Mouse (Mus musculus): ENCODE data around the gene Ttll7.

Gene Ttll7

DNA sequence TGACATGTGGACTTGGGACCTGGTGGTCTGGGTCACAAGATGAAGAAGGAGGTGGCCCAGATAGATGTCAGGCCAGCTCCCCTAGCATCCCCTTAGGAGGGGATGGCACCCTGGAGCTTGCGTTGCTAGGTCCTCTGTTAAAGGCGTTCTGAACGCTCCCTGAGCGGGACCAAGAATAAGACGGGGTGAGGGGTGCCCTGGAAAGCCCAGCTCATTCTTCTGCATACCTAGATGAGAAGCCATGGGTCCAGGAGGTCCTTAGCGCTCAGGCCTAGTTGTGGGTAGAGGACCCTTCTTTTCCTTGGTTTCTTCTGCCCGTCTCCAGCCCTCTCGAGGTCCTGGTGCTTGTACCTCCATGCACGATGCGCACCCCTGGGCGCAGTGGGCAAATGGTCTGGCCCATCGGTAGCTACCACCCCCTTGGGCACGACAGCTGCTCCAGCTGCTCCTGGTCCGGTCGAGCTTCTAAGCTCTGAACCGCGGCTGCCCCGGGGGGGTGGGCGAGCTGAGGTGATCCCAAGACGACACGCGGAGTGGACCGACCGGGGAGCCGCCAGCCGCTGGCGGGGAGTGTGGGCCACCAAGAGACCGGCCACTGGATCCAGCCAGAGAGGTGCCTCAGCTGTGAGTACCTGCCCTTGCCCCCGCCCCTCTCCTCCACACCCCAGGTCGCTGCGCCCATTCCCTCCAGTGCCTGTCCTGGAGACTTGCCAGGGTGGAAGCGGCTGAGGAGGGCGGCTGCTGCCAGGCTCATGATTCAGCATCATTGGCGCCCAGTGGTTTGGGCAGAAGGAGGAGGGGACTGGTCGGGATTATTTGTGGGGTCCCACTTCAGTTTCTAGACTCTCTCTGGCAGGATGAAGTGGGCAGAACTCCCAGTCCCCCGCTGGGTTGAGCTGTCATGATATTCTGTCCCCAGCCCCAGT is at the start of gene Ttll7:
Gene Ttll7 (plus strand): TSS at position 402 of the 926 bp plus-strand sequence.
- DNase-seq, result peak; percentile 36

DNA sequence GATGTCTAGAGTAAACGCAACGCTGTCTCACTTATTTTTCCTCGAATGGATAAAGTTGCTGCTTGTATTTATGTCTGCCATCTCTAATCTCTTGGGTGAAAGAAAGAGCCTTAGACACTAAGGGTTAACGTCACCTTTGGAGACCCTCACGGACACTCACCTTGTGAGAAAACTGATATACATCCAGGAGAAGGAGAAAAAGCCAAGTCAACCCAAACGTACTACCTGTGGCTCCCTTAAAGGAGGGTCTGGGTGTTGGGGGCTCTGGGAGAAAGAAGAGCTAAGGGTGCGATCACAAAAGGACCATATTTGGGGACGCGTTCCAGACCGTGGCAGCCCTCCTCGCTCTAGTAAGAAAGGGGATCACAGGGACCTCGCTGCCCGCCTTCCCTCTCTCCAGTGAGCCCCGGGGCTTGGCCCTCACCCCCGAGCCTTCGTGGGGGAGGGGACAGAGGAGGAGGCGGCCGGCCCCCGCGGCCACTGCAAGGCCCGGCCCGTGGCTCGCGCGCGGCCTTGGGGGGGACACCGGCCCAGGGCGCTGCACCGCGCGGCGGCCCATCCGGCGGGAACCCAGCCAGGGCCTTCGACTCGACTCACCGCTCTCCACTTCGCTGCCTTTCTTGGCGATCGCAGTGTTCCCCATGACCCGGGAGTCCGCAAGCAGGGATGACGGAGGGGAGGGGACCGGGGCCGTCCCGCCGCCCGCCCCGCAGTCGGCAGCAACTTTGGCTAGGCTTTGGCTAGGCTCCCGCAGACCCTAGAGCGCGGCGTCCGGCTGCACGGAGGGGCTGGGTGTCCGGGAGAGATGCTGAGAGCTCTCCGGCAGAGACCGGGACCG is 39.9 kb upstream of the Ttll7 start:
- DNase-seq, result no peak

GRCm38 (mm10) chr3:146812901-146813393 is 39.2 kb upstream of the Ttll7 start, which contains the start of gene Prkacb:
Gene Prkacb (minus strand): TSS chr3:146812990.
- peak; percentile 95 for DNase-seq

- DNase-seq, result no peak
Measured at GRCm38 (mm10) chr3:146813624-146814023, 38.5 kb upstream of the Ttll7 start.

DNA sequence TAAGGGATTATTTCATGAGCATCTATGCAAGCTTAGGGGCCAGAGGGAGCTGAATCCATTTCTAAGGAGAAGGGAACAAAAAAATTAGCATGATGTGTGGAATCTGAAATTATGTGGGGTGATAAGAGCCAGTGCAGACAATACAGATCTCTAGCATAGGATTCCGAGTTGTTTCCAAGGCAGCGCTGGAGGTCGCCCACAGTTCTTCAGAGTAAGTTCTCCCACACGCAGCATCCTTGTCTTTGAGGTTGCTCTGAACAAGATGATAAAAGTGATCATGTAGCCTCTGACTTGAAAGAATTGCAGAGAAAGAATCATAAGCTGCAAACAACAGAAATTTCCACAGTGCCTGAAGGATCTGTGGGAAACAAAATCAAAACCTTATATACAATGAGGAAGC is 31.4 kb upstream of the Ttll7 start:
- no peak for DNase-seq

- DNase-seq, result no peak
Measured at GRCm38 (mm10) chr3:146842766-146843165, 9.4 kb upstream of the Ttll7 start.

DNA sequence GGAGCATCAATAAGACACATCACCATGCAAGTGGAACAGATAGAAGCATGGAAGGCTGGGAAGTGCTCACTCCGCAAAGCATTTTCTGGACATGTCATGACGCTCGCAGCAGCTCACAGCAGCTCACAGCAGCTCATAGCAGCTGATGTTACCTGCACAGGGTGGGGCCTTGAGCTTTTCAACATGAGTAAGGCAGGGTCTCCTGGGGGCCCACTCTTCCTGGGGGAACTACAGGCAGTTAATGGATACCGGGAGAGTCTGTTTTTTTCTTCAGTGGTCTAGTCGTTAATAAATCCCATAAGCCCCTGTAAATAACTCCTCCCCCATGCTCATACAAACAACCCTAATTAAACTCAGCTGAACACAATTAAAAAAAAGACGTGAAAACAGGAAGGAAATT is 8.7 kb upstream of the Ttll7 start:
- DNase-seq, result no peak

GRCm38 (mm10) chr3:146846237-146846636 is 5.9 kb upstream of the Ttll7 start:
- DNase-seq, result no peak

DNA sequence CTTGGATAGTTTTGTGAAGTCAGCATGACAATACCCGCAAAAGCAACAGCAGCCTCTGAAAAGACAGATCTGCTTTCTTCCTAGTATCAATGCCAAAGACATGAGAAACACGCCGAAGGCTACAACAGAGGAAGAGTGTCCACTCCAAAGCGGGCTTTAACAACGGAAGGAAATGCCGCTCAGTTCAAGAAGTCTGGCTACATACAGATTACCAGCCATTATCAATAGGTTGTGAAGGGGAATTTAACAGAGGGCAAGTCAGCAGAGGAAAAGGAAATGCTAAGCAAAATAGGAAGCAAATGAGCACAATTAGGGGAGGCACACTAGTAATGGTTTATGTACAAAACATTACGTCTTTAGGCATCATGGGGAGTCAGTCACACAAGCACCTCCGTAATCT is 4.1 kb upstream of the Ttll7 start:
- no peak for DNase-seq

DNA sequence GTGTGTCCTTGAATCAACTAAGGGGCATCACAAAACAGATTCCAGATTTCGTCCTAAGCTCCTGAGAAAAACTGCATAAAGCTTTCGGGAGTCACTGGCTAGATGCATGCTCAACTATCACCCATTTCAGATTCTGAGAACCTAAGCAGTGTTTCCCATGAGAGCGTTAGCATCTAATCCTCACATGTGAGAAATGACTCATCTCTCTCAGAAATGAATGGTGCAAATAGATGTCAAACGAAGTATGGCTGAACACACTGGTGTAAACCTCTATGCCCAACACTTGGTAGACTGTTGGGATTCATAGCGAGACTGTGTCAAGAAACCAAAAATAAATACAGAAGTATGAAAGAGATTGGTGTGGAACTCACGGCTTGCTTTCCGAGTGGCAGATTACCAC is 2.8 kb upstream of the Ttll7 start:
- DNase-seq, result no peak

DNA sequence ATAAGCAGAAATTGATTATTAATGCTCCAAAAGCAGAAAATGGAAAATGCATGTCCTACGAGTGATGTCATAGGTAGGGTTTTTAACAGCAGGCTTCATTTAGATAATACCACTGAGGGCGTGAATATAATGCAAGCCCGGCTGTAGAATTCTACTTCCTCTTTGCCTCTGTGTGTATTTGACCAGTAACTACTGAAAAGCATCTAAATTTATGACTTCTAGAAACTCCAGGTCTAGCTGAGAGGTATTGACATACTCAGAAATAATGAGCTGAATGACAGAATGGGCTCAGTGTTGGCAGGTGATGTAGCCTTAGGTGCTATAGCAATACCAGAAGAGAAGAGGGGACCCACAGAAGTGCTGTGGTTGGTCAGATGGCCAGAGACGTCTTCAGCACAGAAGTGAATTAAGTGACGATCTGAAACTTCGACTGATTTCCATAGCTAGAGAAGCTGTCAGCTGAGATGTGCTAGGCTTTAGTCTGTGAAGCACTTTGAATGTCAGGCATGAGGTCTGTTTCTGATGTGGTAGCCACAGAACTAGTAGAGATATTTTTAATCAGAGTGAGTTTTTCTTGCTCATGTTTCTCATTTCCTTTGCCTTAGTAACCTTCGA is 2.4 kb downstream of the Ttll7 start:
- no peak for DNase-seq

GRCm38 (mm10) chr3:146857373-146857772 is 5.2 kb downstream of the Ttll7 start:
- DNase-seq, result no peak

DNA sequence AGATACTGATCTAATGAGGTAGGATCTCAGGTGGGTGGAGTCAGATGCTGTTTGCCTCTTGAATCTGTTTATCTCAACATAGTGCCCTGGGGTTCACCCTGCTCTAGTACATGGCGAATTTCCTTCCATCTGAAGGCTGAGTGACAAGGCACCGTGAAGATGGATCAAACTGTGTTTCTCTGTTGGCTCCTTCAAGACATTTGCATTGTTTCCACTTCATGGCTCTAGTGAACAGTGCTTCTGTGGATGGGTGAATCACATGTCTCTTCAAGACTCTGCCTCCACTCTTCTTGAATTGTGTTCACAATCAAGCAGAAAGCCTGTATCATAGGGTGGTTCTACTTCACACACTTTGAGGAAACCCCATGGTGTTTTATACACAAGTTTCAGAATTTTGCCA is 8.1 kb downstream of the Ttll7 start:
- no peak for DNase-seq

DNA sequence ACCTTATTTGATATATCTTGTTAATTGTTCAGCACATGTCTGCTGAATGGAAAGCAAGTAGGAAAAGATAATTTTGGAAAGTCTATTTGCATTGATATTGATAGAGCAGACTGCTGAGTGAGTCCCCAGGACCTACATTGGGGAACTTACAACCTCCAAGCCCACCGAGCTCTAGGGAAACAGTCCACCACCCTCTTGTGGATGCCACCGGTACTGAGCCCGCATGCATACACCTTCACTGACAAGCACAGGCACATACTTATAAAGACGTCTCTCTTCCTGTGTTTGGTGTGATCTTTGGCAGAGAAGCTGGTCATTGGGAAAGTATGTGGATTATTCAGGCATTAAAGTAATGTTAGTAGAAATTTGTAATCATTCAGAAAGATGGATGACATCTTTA is 14.4 kb downstream of the Ttll7 start:
- DNase-seq, result peak; percentile 47

DNA sequence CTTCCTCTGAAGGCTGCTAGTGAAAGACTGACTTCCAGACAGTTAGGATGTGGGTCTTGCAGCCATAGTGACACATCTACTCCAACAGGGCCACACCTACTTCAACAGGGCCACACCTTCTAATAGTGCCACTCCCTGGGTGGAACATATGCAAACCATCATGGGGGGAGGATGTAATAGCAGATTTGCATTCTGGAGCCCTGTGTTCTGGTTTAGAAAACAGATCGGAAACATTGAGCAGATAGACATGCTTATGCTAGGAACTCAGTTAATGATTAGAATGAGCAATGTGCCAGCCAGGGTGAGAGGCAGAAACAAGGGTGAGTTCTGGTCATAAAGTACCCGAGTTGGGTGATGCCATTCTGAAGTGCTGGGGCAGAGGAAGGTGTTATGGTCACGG is 19.8 kb downstream of the Ttll7 start:
- no peak for DNase-seq

DNA sequence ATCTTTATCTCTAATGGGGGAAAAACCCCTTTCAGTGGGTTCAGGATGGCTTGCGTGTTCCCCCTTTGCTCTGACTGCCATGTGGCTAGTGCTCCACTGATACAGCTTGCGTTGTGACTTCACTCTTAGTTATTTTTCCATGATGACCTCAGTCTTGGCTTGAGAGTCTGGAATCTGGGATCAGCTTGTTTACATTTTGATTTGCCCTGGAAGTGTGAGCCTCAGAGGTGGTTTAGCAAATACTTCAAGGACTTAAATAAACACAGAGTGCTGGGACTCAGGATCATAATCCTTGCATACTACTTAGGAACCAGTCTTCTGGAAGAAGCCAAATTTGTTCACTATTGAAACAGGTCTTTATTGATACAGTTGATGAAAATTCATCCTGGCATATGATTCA is 23.8 kb downstream of the Ttll7 start:
- no peak for DNase-seq

DNA sequence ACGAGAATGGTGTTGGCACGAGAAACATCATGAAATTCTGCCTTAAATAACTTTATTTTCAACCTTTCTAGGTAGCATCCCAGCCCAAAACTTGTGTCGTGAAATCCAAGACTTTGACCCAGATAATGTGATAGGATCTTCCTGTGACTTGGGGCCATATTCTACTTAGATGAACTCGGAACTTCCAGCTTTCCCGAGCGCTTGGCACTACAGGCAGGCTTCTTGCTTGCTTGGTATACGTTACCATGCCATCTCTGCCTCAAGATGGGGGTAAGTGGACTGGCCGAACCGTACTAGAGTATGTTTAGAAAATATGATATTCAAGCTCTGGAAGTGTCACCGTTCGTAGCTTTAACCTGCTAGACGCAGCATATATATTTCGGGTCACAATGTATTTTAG is 41.8 kb downstream of the Ttll7 start:
- no peak for DNase-seq

DNA sequence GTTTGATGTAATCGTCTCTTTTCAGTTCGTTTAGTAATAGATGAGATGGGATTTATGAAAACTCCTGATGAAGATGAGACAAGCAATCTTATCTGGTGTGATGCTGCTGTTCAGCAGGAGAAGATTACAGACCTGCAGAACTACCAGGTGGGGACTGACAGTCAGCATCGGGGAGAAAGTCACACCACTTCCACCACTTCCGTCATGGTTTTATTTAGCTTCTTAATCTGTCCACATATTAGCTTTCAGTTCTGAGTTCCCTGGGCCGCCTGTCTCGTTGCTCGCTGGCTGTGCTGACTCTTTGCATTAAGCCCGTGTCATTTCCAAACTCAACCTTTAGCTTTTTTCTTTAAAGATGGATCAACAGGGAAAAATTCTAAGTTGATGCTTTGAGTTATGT is 44.4 kb downstream of the Ttll7 start:
- no peak for DNase-seq

GRCm38 (mm10) chr3:146900094-146900493 is 47.9 kb downstream of the Ttll7 start:
- peak; percentile 23 for DNase-seq

DNA sequence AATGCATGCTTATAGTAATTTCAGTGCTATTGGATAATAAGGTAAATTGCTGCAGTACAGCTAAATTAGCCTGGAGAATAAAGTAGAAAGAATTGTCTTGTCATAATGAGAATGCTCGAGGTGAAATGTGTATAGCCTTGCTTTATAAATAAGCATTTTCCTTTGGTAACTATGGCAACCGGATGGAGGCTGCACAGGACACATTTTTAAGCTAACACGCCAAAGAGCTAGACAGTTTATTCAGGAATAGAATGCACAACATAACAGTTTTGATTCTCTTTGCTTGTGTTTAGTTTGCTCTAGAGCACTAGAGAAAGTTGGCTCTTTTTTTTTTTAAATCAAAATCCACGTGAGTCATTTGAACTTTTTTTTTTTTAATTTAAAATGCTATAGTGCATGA is 49.6 kb downstream of the Ttll7 start:
- no peak for DNase-seq

- no peak for DNase-seq
Measured at GRCm38 (mm10) chr3:146905606-146906005, 53.4 kb downstream of the Ttll7 start.

DNA sequence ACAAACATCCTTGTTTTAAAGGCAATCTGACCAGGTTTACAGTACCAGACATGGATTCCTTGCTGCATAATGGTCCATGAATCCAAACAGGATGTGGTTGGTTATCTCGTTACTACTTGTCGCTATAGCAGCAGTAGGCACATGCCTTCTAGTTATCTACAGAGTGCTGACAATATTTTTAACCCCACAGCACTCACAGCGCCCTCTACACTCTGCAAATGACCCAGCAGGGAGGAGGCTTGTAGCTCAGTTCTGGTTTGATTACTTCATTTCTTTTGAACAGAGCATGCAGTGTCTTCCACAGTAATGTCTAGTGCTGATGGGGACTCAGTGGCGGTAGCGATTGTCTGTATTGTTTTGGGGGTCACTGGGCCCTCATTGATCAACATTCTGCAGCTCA is 56.8 kb downstream of the Ttll7 start:
- DNase-seq, result no peak

DNA sequence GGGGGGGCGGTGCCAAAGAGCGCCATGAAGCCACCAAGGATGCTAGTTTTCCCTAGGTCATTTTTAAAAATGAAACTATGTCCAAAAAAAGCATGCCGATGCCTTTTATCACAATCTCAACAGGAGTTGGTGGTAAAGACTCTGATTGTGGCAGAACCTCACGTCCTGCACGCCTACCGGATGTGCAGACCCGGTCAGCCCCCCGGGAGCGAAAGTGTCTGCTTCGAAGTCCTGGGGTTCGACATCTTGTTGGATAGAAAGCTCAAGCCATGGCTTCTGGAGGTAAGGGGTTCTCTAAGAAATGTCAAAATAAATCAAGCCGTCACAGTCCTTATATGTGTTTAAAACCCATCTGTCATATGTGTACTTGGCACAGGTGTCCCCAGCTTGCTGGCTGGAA is 60.9 kb downstream of the Ttll7 start:
- no peak for DNase-seq
